Mouse (Mus musculus): ENCODE results near the gene Ralgps1.

GRCm38 (mm10) chr2:33160326-33160973 is 210.8 kb downstream of the Ralgps1 start:
- TF ChIP-seq CTCF (IDR thresholded peaks at IDR 0.05; ENCODE audit: extremely low read depth, insufficient read length, insufficient replicate concordance, low read depth, low read length) (no peak), POLR2A (IDR thresholded peaks at IDR 0.05; ENCODE audit: low read depth, low read length) (no peak)
